Mouse (Mus musculus) liver, embryonic 14.5 days (tissue): Measurements from ENCODE around the gene Dgkh. TPM values are rescaled to one million over a fixed set of nuclear protein-coding genes. Genes with fewer than 3 reads are reported as not detected.
A peak's percentile ranks its signal among the peaks of the same experiment; 100 is the strongest.

Experiments
- ATAC-seq: fragments of 200-750 bp; cut with Nextera tagmentation; 2 replicates; pipeline ENCODE4 v1.8.0; 2017; ENCODE audit warnings: moderate number of reproducible peaks, mild to moderate bottlenecking, moderate library complexity; ENCODE audit not compliant: insufficient read depth
- DNase-seq, 3 experiments: peaks; one replicate each; pipeline ENCODE4 v3.0.0-alpha.2; 2012 to 2013; ENCODE audit warnings: low read depth in 3 of 3, low spot score in 3 of 3
- H3K27ac ChIP-seq: fragments of 300-500 bp; sonication (generic); 2 replicates; pipeline ENCODE4 v1.5.1; 2014; ENCODE audit warnings: moderate library complexity, mild to moderate bottlenecking, control low read depth, inconsistent platforms
- H3K27me3 ChIP-seq: fragments of 300-500 bp; sonication (generic); 2 replicates; pipeline ENCODE4 v1.6.1; 2014; ENCODE audit warnings: mild to moderate bottlenecking, low read length, moderate library complexity; ENCODE audit not compliant: control insufficient read depth, insufficient read depth
- H3K36me3 ChIP-seq: fragments of 300-500 bp; sonication (generic); replicated peaks from 2 replicates; pipeline ENCODE4 v1.6.1; 2014; ENCODE audit warnings: low read depth; ENCODE audit not compliant: control insufficient read depth, insufficient read depth
- H3K4me1 ChIP-seq, 2 experiments: fragments of 200-500 bp in 1 of 2; fragments of 300-500 bp in 1 of 2; sonication (generic) in 1 of 2; replicated peaks; 2 replicates each; pipeline ENCODE4 v1.6.1; 2012 to 2014; ENCODE audit warnings: antibody characterized with exemption in 1 of 2, inconsistent platforms in 1 of 2, low read length in 1 of 2; ENCODE audit not compliant: control insufficient read depth in 2 of 2, insufficient read depth in 2 of 2
- H3K4me2 ChIP-seq: fragments of 300-500 bp; sonication (generic); 2 replicates; pipeline ENCODE4 v1.6.1; 2014; ENCODE audit warnings: low read depth, mild to moderate bottlenecking, control low read depth, moderate library complexity
- H3K4me3 ChIP-seq, 2 experiments: fragments of 200-500 bp in 1 of 2; fragments of 300-500 bp in 1 of 2; sonication (generic) in 1 of 2; 2 replicates each; pipeline ENCODE4 v1.5.1; 2012 to 2014; ENCODE audit warnings: low read depth in 2 of 2, low read length in 2 of 2, mild to moderate bottlenecking in 2 of 2, control low read depth in 1 of 2, inconsistent platforms in 1 of 2, moderate library complexity in 1 of 2; ENCODE audit not compliant: insufficient read depth in 1 of 2
- H3K9ac ChIP-seq: fragments of 300-500 bp; sonication (generic); replicated peaks from 2 replicates; pipeline ENCODE4 v1.6.1; 2014; ENCODE audit warnings: mild to moderate bottlenecking, control low read depth, moderate library complexity
- H3K9me3 ChIP-seq: fragments of 300-500 bp; sonication (generic); 2 replicates; pipeline ENCODE4 v1.6.1; 2016; ENCODE audit warnings: low read length, mixed read lengths; ENCODE audit not compliant: control insufficient read depth
- CTCF ChIP-seq: IDR thresholded peaks from 2 replicates; pipeline ENCODE4 v1.5.1; 2016; ENCODE audit warnings: antibody characterized with exemption, low read depth, control low read depth
- EP300 ChIP-seq: IDR thresholded peaks from 2 replicates; pipeline ENCODE4 v1.6.1; 2016; ENCODE audit warnings: antibody characterized with exemption, low read depth
- WGBS: fragments of 180-500 bp; shearing (Covaris S2); extraction: QIAGEN DNeasy Blood & Tissue Kit; methylation state at CpG from one replicate; pipeline ENCODE4 v1.1.7; 2014; ENCODE audit not compliant: insufficient replicate concordance; 5-methylcytosine and 5-hydroxymethylcytosine counted together
- polyA plus RNA-seq, 2 experiments: library from polyadenylated mRNA; depleted of rRNA in 1 of 2; stranded (reverse) in 1 of 2; unstranded in 1 of 2; fragments of >200 nt; fragmentation: Nextera tagmentation in 1 of 2; extraction: Ambion mirVana in 1 of 2; gene quantifications; 2 replicates each; pipeline versions ENCODE4 v1.2.1 to v1.2.3; 2012 to 2014

The Dgkh gene
- polyA plus RNA-seq, 2 experiments, result 0.15 to 0.36 TPM

DNA sequence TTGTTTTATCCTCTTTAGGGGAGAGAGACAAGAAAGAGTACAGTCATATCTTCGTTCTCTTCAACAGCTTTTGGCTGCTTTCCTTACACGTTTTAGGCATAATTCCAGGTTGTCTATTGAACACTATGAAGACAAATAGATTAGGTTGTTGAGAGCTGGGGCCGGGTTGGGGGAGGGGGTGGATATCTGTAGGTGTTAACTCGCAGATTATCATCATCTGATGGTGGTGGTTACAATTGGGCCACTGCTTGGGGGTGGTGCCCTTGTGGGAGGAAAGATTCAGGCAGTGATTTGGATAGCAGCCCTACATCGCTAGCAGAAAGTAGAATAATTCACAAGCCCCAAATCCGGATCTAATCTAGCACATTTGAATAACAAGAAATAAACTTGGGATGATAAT is 195.0 kb downstream of the Dgkh start:
- no peaks in the 10 kb centered on the region for H3K9me3 ChIP-seq
- ATAC-seq (no peak), DNase-seq (no peak)
- 58% methylated on average over 6 of the region's 6 CpGs for WGBS
- no peak overlapping the region for H3K9ac ChIP-seq
- TF ChIP-seq EP300, result no peak
- no peak for TF ChIP-seq CTCF
- peaks cover 7 to 17% of the 10 kb centered on the region in 2 experiments; a peak in 3 of 4 replicates for H3K4me1 ChIP-seq
- H3K4me2 ChIP-seq, result peak overlapping the region; percentile 92
- no peaks in the 10 kb centered on the region for H3K27me3 ChIP-seq
- H3K4me3 ChIP-seq, result peak overlapping the region in 1 of 2 experiments; percentile 91; a peak in 1 of 4 replicates
- H3K27ac ChIP-seq, result no peak overlapping the region
- no peaks in the 10 kb centered on the region for H3K36me3 ChIP-seq

DNA sequence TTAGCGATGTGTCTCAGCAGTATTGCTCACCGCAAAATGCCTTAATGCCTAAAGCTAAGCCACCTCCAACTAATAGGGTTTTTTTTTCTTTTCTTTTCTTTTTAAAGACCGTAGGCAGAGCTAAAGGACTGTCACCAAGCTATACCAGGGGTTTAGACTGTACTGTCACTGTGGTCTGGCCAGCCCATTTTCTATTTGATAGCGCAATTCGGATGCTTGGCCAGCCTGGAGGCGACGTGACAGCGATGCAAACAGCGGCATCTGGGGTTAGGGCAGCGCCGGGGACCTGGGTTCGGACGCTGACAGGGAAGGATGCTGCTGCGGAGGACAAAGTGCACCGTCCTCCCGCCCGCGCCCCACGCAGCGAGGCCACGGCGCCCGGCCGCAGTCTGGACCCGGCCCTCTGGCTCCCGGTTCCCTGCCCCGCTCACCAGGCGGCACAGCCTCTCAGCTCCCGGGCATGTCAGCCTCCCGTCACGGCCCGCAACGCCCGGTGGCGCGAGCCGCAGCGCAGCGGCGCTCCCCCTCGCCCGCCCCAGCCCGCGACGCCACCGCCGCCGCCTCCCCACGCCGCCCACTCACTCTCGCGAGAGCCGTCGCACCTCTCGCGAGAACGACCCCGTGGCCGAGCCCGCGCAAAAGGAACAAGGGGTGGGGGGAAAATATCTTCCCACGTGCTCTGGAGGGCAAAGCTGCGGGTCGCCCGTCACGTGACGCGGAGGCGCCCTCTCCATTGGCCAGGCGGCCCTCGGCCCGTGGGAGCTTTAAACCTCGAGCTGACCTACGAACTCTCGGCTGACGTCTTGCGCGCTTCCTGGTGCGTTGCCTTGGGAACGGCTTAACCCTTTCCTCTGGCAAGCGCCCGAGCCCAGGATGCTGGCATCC is 196.1 kb downstream of the Dgkh start, which contains the start of gene Akap11:
TSS of gene Akap11 (minus strand) at position 528 of the 885 bp plus-strand sequence.
- peak within 1 kb of the TSS; percentile 91 for H3K9ac ChIP-seq
- WGBS, result under 1% methylated on average over 72 of the region's 82 CpGs

DNA sequence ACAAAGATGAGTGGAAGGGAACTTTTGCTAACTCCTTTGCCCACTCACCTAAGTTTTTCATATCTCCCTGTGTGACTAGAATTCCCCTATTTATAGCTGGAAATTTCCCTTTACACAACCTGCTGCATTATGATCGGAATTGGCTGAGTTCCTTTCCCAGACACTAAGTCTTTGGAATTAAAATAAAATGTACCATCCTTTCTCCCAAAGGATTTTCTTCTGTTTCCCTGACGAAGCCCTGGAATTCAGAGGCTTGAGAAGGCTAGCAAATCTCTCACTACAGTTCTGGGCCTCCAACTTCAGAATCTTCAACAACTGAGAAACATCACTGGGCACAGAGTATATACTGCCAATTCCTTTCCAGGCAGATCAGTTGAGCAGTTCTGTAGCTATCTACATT is 197.2 kb downstream of the Dgkh start:
- no peaks in the 10 kb centered on the region for H3K9me3 ChIP-seq
- WGBS, result 61% methylated on average over 2 of the region's 2 CpGs
- peak overlapping the region; percentile 92 for H3K4me2 ChIP-seq
- no peak for TF ChIP-seq CTCF
- TF ChIP-seq EP300, result no peak
- H3K4me1 ChIP-seq, result peaks cover 7 to 25% of the 10 kb centered on the region in 2 experiments; a peak in 3 of 4 replicates
- H3K4me3 ChIP-seq, result peak overlapping the region; percentile 24 to 91; a peak in 3 of 4 replicates
- ATAC-seq (no peak), DNase-seq (no peak)
- no peaks in the 10 kb centered on the region for H3K36me3 ChIP-seq
- H3K27me3 ChIP-seq, result no peaks in the 10 kb centered on the region
- peak overlapping the region; percentile 91 for H3K9ac ChIP-seq
- peak overlapping the region; percentile 7; the same call in 1 of the 2 replicates for H3K27ac ChIP-seq

More for the DNA sequence above, 196.1 kb downstream of the Dgkh start, which contains the start of gene Akap11:
- Histone ChIP-seq H3K27me3 (no peaks in the 10 kb centered on the region), H3K4me3 (peak within 1 kb of the TSS; percentile 66 to 91), H3K4me2 (peak within 1 kb of the TSS; percentile 92), H3K36me3 (no peaks in the 10 kb centered on the region), H3K27ac (peak within 1 kb of the TSS; percentile 69), H3K9me3 (no peaks in the 10 kb centered on the region), H3K4me1 (peaks cover 7 to 25% of the 10 kb centered on the region in 2 experiments; a peak in 3 of 4 replicates)
- DNase-seq (peak; percentile 70 to 73 (median 70)), ATAC-seq (peak; percentile 88)
- TF ChIP-seq CTCF, result peak; percentile 17; the same call in 1 of the 2 replicates
- TF ChIP-seq EP300, result peak; percentile 82

DNA sequence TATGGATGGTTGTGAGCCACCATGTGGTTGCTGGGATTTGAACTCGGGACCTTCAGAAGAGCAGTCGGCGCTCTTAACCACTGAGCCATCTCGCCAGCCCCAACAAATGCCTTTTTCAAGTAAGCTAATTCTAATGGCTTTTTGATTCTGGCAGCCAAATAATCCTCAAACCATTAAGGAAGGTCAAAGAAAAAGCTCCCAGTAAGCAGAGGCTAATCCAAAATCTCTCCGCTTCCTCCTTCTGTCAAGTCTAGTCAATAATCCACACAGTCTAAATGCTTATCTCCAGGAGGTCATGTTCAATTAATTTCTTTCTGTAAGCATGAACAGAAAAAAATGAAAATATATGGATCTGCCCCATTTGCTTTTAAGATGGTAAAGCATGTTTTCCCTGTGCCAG is 197.9 kb downstream of the Dgkh start:
- 90% methylated on average over 5 of the region's 5 CpGs for WGBS
- no peak for DNase-seq

DNA sequence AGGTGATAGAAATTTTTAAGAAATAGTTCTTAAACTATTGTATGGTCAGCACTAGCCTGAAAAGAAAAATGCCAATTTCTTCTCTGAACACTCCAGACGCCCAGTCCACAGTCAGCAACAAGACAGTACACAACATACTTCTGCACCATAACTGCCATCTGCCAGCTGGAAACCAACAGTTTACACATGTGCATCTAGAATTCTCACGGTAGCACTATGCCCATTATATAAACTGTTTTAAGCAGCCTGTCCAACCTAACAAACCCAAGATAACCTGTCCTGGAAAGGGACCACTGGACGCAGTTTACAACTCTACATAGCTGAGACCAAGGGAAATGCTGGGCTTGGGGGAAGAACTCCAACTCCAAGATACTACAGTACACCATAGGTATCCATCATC is 198.9 kb downstream of the Dgkh start:
- Histone ChIP-seq H3K27me3 (no peaks in the 10 kb centered on the region), H3K4me3 (no peak overlapping the region), H3K27ac (no peak overlapping the region), H3K4me1 (peaks cover 15 to 35% of the 10 kb centered on the region in 2 experiments), H3K4me2 (no peak overlapping the region), H3K36me3 (no peaks in the 10 kb centered on the region), H3K9ac (no peak overlapping the region), H3K9me3 (no peaks in the 10 kb centered on the region)
- WGBS, result 69% methylated on average over 3 of the region's 3 CpGs
- DNase-seq (no peak), ATAC-seq (no peak)
- TF ChIP-seq CTCF (no peak), EP300 (no peak)

More for the DNA sequence above, 197.9 kb downstream of the Dgkh start:
- Histone ChIP-seq H3K27ac (no peak overlapping the region), H3K4me3 (no peak overlapping the region), H3K36me3 (no peaks in the 10 kb centered on the region), H3K9me3 (no peaks in the 10 kb centered on the region), H3K9ac (no peak overlapping the region; the same call in 1 of the 2 replicates), H3K4me1 (peaks cover 12 to 29% of the 10 kb centered on the region in 2 experiments; a peak in 3 of 4 replicates), H3K27me3 (no peaks in the 10 kb centered on the region), H3K4me2 (peak overlapping the region; percentile 18; the same call in 1 of the 2 replicates)
- no peak for ATAC-seq
- TF ChIP-seq EP300 (no peak), CTCF (no peak)
